8 mouse cellular contexts compared by ENCODE assay signal in genomic region chr4:41754797-41755337, GRCm38 (mm10). TPM values are rescaled to one million over a fixed set of nuclear protein-coding genes. Genes with fewer than 3 reads are reported as not detected.
DNase-seq lines count a peak whose midpoint lies in the region; ATAC-seq and TF ChIP-seq lines count a peak whose summit lies in the region.

Gene Galt (plus strand): TSS chr4:41755228.

- no peaks in the 10 kb centered on the region for H3K27me3 ChIP-seq in kidney, postnatal 0 days (ENCODE audit: insufficient read depth, low read length)
- no peaks in the 10 kb centered on the region for H3K27me3 ChIP-seq in limb, embryonic 13.5 days
- H3K27me3 ChIP-seq in neural tube, embryonic 15.5 days (replicated peaks): no peaks in the 10 kb centered on the region

- TF ChIP-seq CTCF in kidney, postnatal 0 days (IDR thresholded peaks at IDR 0.05; ENCODE audit: low read depth): no peak

- H3K4me2 ChIP-seq in kidney, postnatal 0 days (ENCODE audit: low read length): peak within 1 kb of the TSS; percentile 87
- H3K4me2 ChIP-seq in limb, embryonic 13.5 days (replicated peaks): peak within 1 kb of the TSS; percentile 93
- H3K4me2 ChIP-seq in neural tube, embryonic 15.5 days: peak within 1 kb of the TSS; percentile 95

- H3K9me3 ChIP-seq in kidney, postnatal 0 days (replicated peaks; ENCODE audit: low read length): no peaks in the 10 kb centered on the region
- no peaks in the 10 kb centered on the region for H3K9me3 ChIP-seq in limb, embryonic 13.5 days
- H3K9me3 ChIP-seq in neural tube, embryonic 15.5 days (replicated peaks): no peaks in the 10 kb centered on the region

- H3K9ac ChIP-seq in kidney, postnatal 0 days (ENCODE audit: low read depth, low read length): peak within 1 kb of the TSS; percentile 85
- peak within 1 kb of the TSS; percentile 82 for H3K9ac ChIP-seq in limb, embryonic 13.5 days
- H3K9ac ChIP-seq in neural tube, embryonic 15.5 days (replicated peaks): peak within 1 kb of the TSS; percentile 84

- peak within 1 kb of the TSS; percentile 93 for H3K27ac ChIP-seq in kidney, postnatal 0 days
- peak within 1 kb of the TSS; percentile 87 for H3K27ac ChIP-seq in limb, embryonic 13.5 days
- peak within 1 kb of the TSS; percentile 87 for H3K27ac ChIP-seq in neural tube, embryonic 15.5 days (replicated peaks)

- DNase-seq in kidney, postnatal 0 days (ENCODE audit: low spot score): no peak
- no peak for DNase-seq in kidney, adult 9 months
- peak; percentile 63 for DNase-seq in NIH3T3 (ENCODE audit: low read depth)
- DNase-seq in heart, postnatal 36 days: no peak
- DNase-seq in thymus, postnatal 36 days: no peak

- peak within 1 kb of the TSS; percentile 81 for H3K4me3 ChIP-seq in kidney, postnatal 0 days (replicated peaks; ENCODE audit: low read depth, low read length)
- H3K4me3 ChIP-seq in limb, embryonic 13.5 days: peak within 1 kb of the TSS; percentile 74
- peak within 1 kb of the TSS; percentile 78 for H3K4me3 ChIP-seq in neural tube, embryonic 15.5 days (replicated peaks)

- 11% methylated on average over 14 of the region's 14 CpGs for WGBS in kidney, postnatal 0 days
- 11% methylated on average over 14 of the region's 14 CpGs for WGBS in limb, embryonic 13.5 days
- WGBS in neural tube, embryonic 15.5 days: 13% methylated on average over 14 of the region's 14 CpGs

- H3K36me3 ChIP-seq in kidney, postnatal 0 days (ENCODE audit: insufficient read depth, low read length): no peaks in the 10 kb centered on the region
- peaks cover 18% of the 10 kb centered on the region for H3K36me3 ChIP-seq in limb, embryonic 13.5 days
- H3K36me3 ChIP-seq in neural tube, embryonic 15.5 days: peaks cover 7% of the 10 kb centered on the region; the same call in 1 of the 2 replicates

- peaks cover 15% of the 10 kb centered on the region for H3K4me1 ChIP-seq in kidney, postnatal 0 days (replicated peaks; ENCODE audit: insufficient read depth, low read length)
- peaks cover 21% of the 10 kb centered on the region for H3K4me1 ChIP-seq in limb, embryonic 13.5 days
- peaks cover 22% of the 10 kb centered on the region for H3K4me1 ChIP-seq in neural tube, embryonic 15.5 days

- intact Hi-C loops in heart, postnatal 36 days (cut with DNase I): loop anchor here (2.0 kb wide), 1 partner anchor 20 kb away; the partner anchor contains the start of gene Ccl27a

- peak; percentile 54 for ATAC-seq in kidney, postnatal 0 days (replicated peaks; ENCODE audit: low FRiP score, low read depth)
- peak; percentile 74 for ATAC-seq in erythroid progenitor cell, adult 5-6 weeks (replicated peaks; ENCODE audit: low FRiP score, poor library complexity, severe bottlenecking)
- peak; percentile 34 for ATAC-seq in limb, embryonic 13.5 days (ENCODE audit: low FRiP score, low read depth)
- ATAC-seq in neural tube, embryonic 15.5 days (ENCODE audit: low FRiP score): peak; percentile 79

RNA-seq across cellular contexts. Expression of gene Galt, which starts in this region (rescaled TPM):
- polyA plus RNA-seq in kidney, postnatal 0 days (2015; fragmentation: Nextera tagmentation; extraction: Ambion mirVana): 72.1 and 75.2 TPM in 2 replicates
- total RNA-seq in erythroid progenitor cell, adult 5-6 weeks (2015; ENCODE audit: low replicate concordance): 18.9 TPM in 1 of 2 replicates, not detected in the other
- 1.3 and 3.9 TPM in 2 replicates for total RNA-seq in erythroid progenitor cell, adult 5-6 weeks (2017; ENCODE audit: low replicate concordance)
- 10 to 100 TPM; 58.5 to 59.4 TPM for total RNA-seq in heart, postnatal 36 days (2021)
- 40.4 and 47.3 TPM in 2 replicates for polyA plus RNA-seq in limb, embryonic 13.5 days (2015; fragmentation: Nextera tagmentation; extraction: Ambion mirVana)
- 48.4 and 54.8 TPM in 2 replicates for polyA plus RNA-seq in neural tube, embryonic 15.5 days (2015; fragmentation: Nextera tagmentation; extraction: Ambion mirVana)
